Mouse (Mus musculus): ENCODE results near the gene Pilrb1.

DNA sequence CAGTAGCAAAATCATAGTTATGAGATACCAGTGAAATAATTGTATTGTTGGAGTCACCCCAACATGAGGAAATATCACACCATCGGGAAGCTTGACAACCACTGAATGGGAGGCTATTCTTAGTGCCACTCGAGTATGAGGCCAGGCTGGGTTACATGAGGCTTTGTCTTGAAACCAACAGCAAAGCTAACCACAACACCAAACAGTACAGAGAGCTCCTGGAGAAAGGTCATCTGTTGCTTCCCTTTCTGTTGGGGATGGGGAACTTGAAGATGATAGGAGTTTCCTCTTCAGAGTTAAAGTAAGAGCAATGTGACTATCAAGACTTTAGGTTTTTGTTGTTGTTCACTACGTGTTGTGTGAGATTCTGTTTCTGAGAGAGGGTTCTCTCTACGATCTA is 25.0 kb upstream of the Pilrb1 start:
- no peak for TF ChIP-seq EP300 (IDR thresholded peaks at IDR 0.05; ENCODE audit: low read depth)
- TF ChIP-seq CTCF (IDR thresholded peaks at IDR 0.05; ENCODE audit: low read depth), result no peak
